Mouse (Mus musculus): Measurements from ENCODE around the gene Chrnb1. TPM values are rescaled to one million over a fixed set of nuclear protein-coding genes. Genes with fewer than 3 reads are reported as not detected.

Chrnb1 gene
- total RNA-seq, 1 experiment from 2014 or later: 2.4 TPM

Other genes starting within 250 kb of the Chrnb1 start
- 0.22 and 0.49 TPM in 2 replicates for gene Dnah2, start 246.8 kb downstream of the Chrnb1 start, total RNA-seq (2021)
- gene Efnb3, start 235.7 kb downstream of the Chrnb1 start, total RNA-seq (2021): 1.5 and 2.0 TPM in 2 replicates
- gene Wrap53, start 215.7 kb downstream of the Chrnb1 start, total RNA-seq (2021): 9.2 and 10.1 TPM in 2 replicates
- gene Trp53, start 215.6 kb downstream of the Chrnb1 start, total RNA-seq (2021): 66.4 and 78.4 TPM in 2 replicates
- gene Atp1b2, start 190.0 kb downstream of the Chrnb1 start, total RNA-seq (2021): 37.4 and 39.7 TPM in 2 replicates
- gene Shbg, start 178.0 kb downstream of the Chrnb1 start, total RNA-seq (2021): not detected in 2 replicates
- gene Sat2, start 173.9 kb downstream of the Chrnb1 start, total RNA-seq (2021): 7.9 and 8.2 TPM in 2 replicates
- gene Fxr2, start 163.0 kb downstream of the Chrnb1 start, total RNA-seq (2021): 75.5 and 84.3 TPM in 2 replicates
- gene Sox15, start 140.6 kb downstream of the Chrnb1 start, total RNA-seq (2021): 0.45 TPM in 1 of 2 replicates, not detected in the other
- gene Mpdu1, start 133.3 kb downstream of the Chrnb1 start, total RNA-seq (2021): 96.2 and 101 TPM in 2 replicates
- 8.6 and 12.2 TPM in 2 replicates for gene Cd68, start 129.8 kb downstream of the Chrnb1 start, total RNA-seq (2021)
- 642 and 752 TPM in 2 replicates for gene Eif4a1, start 123.5 kb downstream of the Chrnb1 start, total RNA-seq (2021)
- 71.6 and 72.4 TPM in 2 replicates for gene Senp3, start 113.9 kb downstream of the Chrnb1 start, total RNA-seq (2021)
- 2.7 and 4.0 TPM in 2 replicates for gene Tnfsf13, start 110.2 kb downstream of the Chrnb1 start, total RNA-seq (2021)
- gene Tnfsf12, start 100.1 kb downstream of the Chrnb1 start, total RNA-seq (2021): 20.3 and 21.5 TPM in 2 replicates
- 3.9 and 4.6 TPM in 2 replicates for gene Tnfsfm13, start 99.8 kb downstream of the Chrnb1 start, total RNA-seq (2021)
- 78.0 and 84.0 TPM in 2 replicates for gene Polr2a, start 37.3 kb downstream of the Chrnb1 start, total RNA-seq (2021)
- gene Slc35g3, start 34.0 kb downstream of the Chrnb1 start, total RNA-seq (2021): not detected in 2 replicates
- 39.9 and 42.4 TPM in 2 replicates for gene Zbtb4, start 30.0 kb downstream of the Chrnb1 start, total RNA-seq (2021)
- 3.5 and 3.8 TPM in 2 replicates for gene Fgf11, start 5.9 kb upstream of the Chrnb1 start, total RNA-seq (2021)
- gene Tmem102, start 9.7 kb upstream of the Chrnb1 start, total RNA-seq (2021): 0.74 and 1.1 TPM in 2 replicates
- gene Gm39566, start 19.4 kb upstream of the Chrnb1 start, total RNA-seq (2021): not detected in 2 replicates
- gene Spem2, start 22.5 kb upstream of the Chrnb1 start, total RNA-seq (2021): not detected in 2 replicates
- gene Spem1, start 26.2 kb upstream of the Chrnb1 start, total RNA-seq (2021): 0.38 TPM in 1 of 2 replicates, not detected in the other
- gene Nlgn2, start 41.8 kb upstream of the Chrnb1 start, total RNA-seq (2021): 17.6 and 20.6 TPM in 2 replicates
- 114 and 128 TPM in 2 replicates for gene Tmem256, start 42.6 kb upstream of the Chrnb1 start, total RNA-seq (2021)
- gene Plscr3, start 50.4 kb upstream of the Chrnb1 start, total RNA-seq (2021): 50.5 and 51.3 TPM in 2 replicates
- 0.30 TPM in 1 of 2 replicates, not detected in the other for gene Tnk1, start 62.8 kb upstream of the Chrnb1 start, total RNA-seq (2021)
- gene Tmem95, start 82.1 kb upstream of the Chrnb1 start, total RNA-seq (2021): not detected in 2 replicates
- gene Kctd11, start 85.5 kb upstream of the Chrnb1 start, total RNA-seq (2021): 4.1 and 4.4 TPM in 2 replicates
- gene Acap1, start 99.6 kb upstream of the Chrnb1 start, total RNA-seq (2021): 2.1 and 14.4 TPM in 2 replicates
- gene 2810408A11Rik, start 105.0 kb upstream of the Chrnb1 start, total RNA-seq (2021): 1.8 and 2.1 TPM in 2 replicates
- gene Neurl4, start 105.1 kb upstream of the Chrnb1 start, total RNA-seq (2021): 45.9 and 48.8 TPM in 2 replicates
- gene Gps2, start 117.9 kb upstream of the Chrnb1 start, total RNA-seq (2021): 52.3 and 57.3 TPM in 2 replicates
- 616 and 636 TPM in 2 replicates for gene Eif5a, start 126.0 kb upstream of the Chrnb1 start, total RNA-seq (2021)
- 27.3 and 39.6 TPM in 2 replicates for gene Ybx2, start 139.9 kb upstream of the Chrnb1 start, total RNA-seq (2021)
- 65.2 and 78.7 TPM in 2 replicates for gene Slc2a4, start 152.2 kb upstream of the Chrnb1 start, total RNA-seq (2021)
- gene Cldn7, start 168.8 kb upstream of the Chrnb1 start, total RNA-seq (2021): 1.1 TPM in 1 of 2 replicates, not detected in the other
- gene Ctdnep1, start 185.2 kb upstream of the Chrnb1 start, total RNA-seq (2021): 128 and 129 TPM in 2 replicates
- gene Elp5, start 186.6 kb upstream of the Chrnb1 start, total RNA-seq (2021): 65.2 and 73.2 TPM in 2 replicates
- gene Gabarap, start 195.2 kb upstream of the Chrnb1 start, total RNA-seq (2021): 344 and 351 TPM in 2 replicates
- 47.3 and 53.2 TPM in 2 replicates for gene Phf23, start 199.8 kb upstream of the Chrnb1 start, total RNA-seq (2021)
- 16.0 and 23.1 TPM in 2 replicates for gene Dvl2, start 204.7 kb upstream of the Chrnb1 start, total RNA-seq (2021)
- 1,177 and 1,207 TPM in 2 replicates for gene Acadvl, start 219.5 kb upstream of the Chrnb1 start, total RNA-seq (2021)
- gene Dlg4, start 221.0 kb upstream of the Chrnb1 start, total RNA-seq (2021): 31.9 and 37.0 TPM in 2 replicates